Mouse (Mus musculus) erythroblast, embryonic 14.5 days (primary cell): ENCODE results near the gene Sirpa.

Source experiments
- GATA1 ChIP-seq: IDR thresholded peaks from 2 replicates; pipeline ENCODE4 v1.6.1; 2012; ENCODE audit warnings: low read length, inconsistent platforms, mixed read lengths
- TAL1 ChIP-seq: IDR thresholded peaks from 3 replicates; pipeline ENCODE4 v1.6.1; 2012; ENCODE audit warnings: low read length, inconsistent platforms, mixed read lengths

DNA sequence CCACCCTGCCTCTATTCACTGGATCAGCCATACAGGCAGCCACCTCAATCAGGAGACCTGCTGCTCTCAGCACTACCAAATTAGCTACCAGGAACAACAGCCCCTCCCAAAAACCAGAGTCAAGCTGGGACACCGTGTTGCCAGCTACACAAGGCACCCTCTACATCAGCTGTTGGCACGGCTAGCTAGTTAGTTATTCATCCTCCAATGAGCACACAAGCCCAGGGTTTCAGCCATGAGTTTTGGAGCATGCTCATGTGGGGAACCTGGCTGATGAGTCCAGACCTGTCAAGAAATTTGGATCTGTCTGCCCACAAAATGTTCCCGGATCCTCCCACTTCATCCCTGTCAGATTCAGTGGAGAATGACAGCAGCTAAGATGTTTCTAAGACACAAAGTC lies 30.8 kb upstream of the Sirpa start:
- no peak for TF ChIP-seq GATA1
- no peak for TF ChIP-seq TAL1
